Mouse (Mus musculus): Measurements from ENCODE around the gene Cdca8. TPM values are rescaled to one million over a fixed set of nuclear protein-coding genes. Genes with fewer than 3 reads are reported as not detected.

Cdca8 gene
- total RNA-seq (2023): 1 to 10 TPM; 3.3 to 5.9 TPM

DNA sequence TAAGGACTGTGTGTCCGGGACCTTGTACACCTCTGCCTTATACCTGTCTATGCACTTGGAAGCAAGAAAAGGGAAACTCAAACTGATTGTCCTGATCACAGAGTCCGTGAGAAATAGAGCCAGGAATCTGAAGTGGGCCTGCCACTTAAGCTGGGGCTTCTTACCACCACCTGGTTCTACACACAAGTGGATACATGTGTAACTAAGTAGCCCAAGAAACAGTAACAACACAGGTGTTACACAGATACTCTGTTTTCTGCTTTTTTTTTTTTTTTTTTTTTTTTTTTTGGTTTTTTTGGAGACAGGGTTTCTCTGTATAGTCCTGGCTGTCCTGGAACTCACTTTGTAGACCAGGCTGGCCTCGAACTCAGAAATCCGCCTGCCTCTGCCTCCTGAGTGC, at the start of gene Cdca8:
Cdca8 (minus strand) TSS at position 101 of the 400 bp plus-strand sequence.

DNA sequence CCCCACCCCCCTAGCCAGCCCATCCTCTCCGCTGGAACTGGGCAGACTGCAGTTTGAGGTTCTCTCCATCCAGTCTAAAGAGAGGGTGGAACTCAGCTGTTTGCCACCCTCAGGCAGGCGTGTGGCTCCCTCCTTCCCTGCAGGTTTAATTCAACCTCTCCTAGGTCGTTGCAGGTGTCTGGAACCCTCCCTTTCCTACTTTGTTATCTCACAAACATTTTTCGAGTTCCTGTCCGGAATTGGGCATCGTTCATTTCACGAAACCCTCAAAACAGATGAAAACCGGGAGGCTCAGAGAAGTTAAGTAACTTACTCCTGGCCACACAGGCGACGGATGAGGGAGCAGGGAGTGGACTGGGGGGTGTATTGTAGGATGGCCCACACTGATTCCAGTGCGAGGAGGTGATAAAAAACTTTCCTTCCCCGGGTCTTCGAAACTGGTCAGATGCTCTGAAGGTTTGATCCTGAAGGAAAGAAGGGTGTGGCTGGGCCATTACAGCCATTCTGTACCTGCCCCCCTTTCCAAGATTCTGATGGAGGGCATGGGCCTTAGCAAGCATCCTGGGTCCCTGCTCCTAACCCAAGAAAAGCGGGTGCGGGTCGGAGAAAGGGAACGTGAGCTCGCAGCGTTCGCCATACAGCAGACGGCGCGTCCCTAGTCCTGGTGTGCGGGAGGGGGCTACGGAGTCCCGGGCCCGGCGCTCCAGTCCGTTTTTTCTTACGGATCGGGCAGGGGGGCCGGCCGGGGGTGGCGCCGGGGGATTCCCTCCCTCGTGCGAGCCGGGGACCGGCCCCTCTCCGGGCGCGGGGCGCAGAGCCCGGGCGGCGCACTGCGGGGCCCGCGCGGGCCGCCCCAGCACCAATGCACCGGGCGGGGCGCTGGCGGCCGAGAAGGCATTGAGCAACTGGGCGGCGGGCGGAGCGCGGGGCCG, 46.8 kb upstream of the Cdca8 start, which contains the start of gene Rspo1:
Rspo1 (plus strand) TSS at position 760 of the 932 bp plus-strand sequence.

GRCm38 (mm10) chr4:124936613-124937471, 2.3 kb downstream of the Cdca8 start, which contains the start of gene 9930104L06Rik:
Gene 9930104L06Rik, plus strand, starts transcription at chr4:124937048.

GRCm38 (mm10) chr4:124880599-124880998, 58.5 kb downstream of the Cdca8 start, which contains the start of gene Epha10:
Gene Epha10, plus strand, starts transcription at chr4:124880899.

Other genes starting within 250 kb of the Cdca8 start
- 10 to 100 TPM; 24.6 to 25.7 TPM for gene Utp11, start 245.7 kb downstream of the Cdca8 start, total RNA-seq (2023)
- 10 to 100 TPM; 16.2 to 16.3 TPM for gene Fhl3, start 238.6 kb downstream of the Cdca8 start, total RNA-seq (2023)
- 10 to 100 TPM; 58.4 to 64.6 TPM for gene Sf3a3, start 224.5 kb downstream of the Cdca8 start, total RNA-seq (2023)
- 10 to 100 TPM; 35.4 to 41.1 TPM for gene Inpp5b, start 197.5 kb downstream of the Cdca8 start, total RNA-seq (2023)
- 10 to 100 TPM; 41.4 to 41.7 TPM for gene Mtf1, start 137.2 kb downstream of the Cdca8 start, total RNA-seq (2023)
- gene Yrdc, start 88.6 kb downstream of the Cdca8 start, total RNA-seq (2023): 100 to 1,000 TPM; 123 to 124 TPM
- 10 to 100 TPM; 14.8 to 15.2 TPM for gene 1110065P20Rik, start 88.1 kb downstream of the Cdca8 start, total RNA-seq (2023)
- 1 to 10 TPM in 1 of 2 experiments, under 1 TPM in 1; 0.47 to 1.1 TPM for gene Maneal, start 77.1 kb downstream of the Cdca8 start, total RNA-seq (2023)
- not detected for gene Epha10, start 58.4 kb downstream of the Cdca8 start, total RNA-seq (2023)
- 10 to 100 TPM; 20.7 to 29.8 TPM for gene 9930104L06Rik, start 2.3 kb downstream of the Cdca8 start, total RNA-seq (2023)
- not detected for gene Rspo1, start 47.1 kb upstream of the Cdca8 start, total RNA-seq (2023)
- 10 to 100 TPM; 80.5 to 88.2 TPM for gene Gnl2, start 77.3 kb upstream of the Cdca8 start, total RNA-seq (2023)
- not detected for gene Dnali1, start 126.4 kb upstream of the Cdca8 start, total RNA-seq (2023)
- 10 to 100 TPM; 29.6 to 42.9 TPM for gene Snip1, start 127.4 kb upstream of the Cdca8 start, total RNA-seq (2023)
- 10 to 100 TPM; 49.7 to 59.8 TPM for gene Meaf6, start 145.8 kb upstream of the Cdca8 start, total RNA-seq (2023)
- gene Zc3h12a, start 188.5 kb upstream of the Cdca8 start, total RNA-seq (2023): 100 to 1,000 TPM; 296 to 321 TPM